Mouse (Mus musculus) cerebellum, adult 2 months (tissue): Measurements from ENCODE around the gene Cask. TPM values are rescaled to one million over a fixed set of nuclear protein-coding genes. Genes with fewer than 3 reads are reported as not detected.

Source experiments
- DNase-seq, 2 experiments: peaks; one replicate each; pipeline ENCODE4 v3.0.0; 2021
- H3K27ac ChIP-seq: fragments of 200-500 bp; 2 replicates; pipeline ENCODE4 v1.5.1; 2012; ENCODE audit warnings: low read length, control low read depth, inconsistent platforms; ENCODE audit not compliant: insufficient read depth
- H3K27me3 ChIP-seq: fragments of 200-500 bp; 2 replicates; pipeline ENCODE4 v1.6.1; 2012; ENCODE audit warnings: inconsistent platforms, mild to moderate bottlenecking, low read length, moderate library complexity; ENCODE audit not compliant: control insufficient read depth, insufficient read depth
- H3K4me1 ChIP-seq: fragments of 200-500 bp; 2 replicates; pipeline ENCODE4 v1.6.1; 2011; ENCODE audit warnings: low read length; ENCODE audit not compliant: control insufficient read depth, insufficient read depth
- H3K4me3 ChIP-seq: fragments of 200-500 bp; replicated peaks from 2 replicates; pipeline ENCODE3; 2011; ENCODE audit warnings: mild to moderate bottlenecking, low read depth, low read length, control low read depth; ENCODE audit not compliant: insufficient read depth
- CTCF ChIP-seq: fragments of 200-500 bp; IDR thresholded peaks from 2 replicates; pipeline ENCODE4 v1.5.1; 2011; ENCODE audit warnings: low read depth, mild to moderate bottlenecking, control low read depth, low read length, moderate library complexity, borderline replicate concordance; ENCODE audit not compliant: insufficient read depth
- POLR2A ChIP-seq: fragments of 200-500 bp; IDR thresholded peaks from 2 replicates; pipeline ENCODE4 v1.6.1; 2011; ENCODE audit warnings: low read length, control low read depth, borderline replicate concordance; ENCODE audit not compliant: insufficient read depth
- WGBS: fragments of 180-500 bp; shearing (Covaris S2); methylation state at CpG from one replicate; pipeline ENCODE4 v1.1.7; 2018; 5-methylcytosine and 5-hydroxymethylcytosine counted together
- polyA plus RNA-seq: library from polyadenylated mRNA; depleted of rRNA; stranded (reverse); fragments of >200 nt; gene quantifications from 2 replicates; pipeline ENCODE4 v1.2.3, GENCODE M21; 2012; rRNA removed

Cask gene
- polyA plus RNA-seq, 1 experiment: 24.5 TPM

DNA sequence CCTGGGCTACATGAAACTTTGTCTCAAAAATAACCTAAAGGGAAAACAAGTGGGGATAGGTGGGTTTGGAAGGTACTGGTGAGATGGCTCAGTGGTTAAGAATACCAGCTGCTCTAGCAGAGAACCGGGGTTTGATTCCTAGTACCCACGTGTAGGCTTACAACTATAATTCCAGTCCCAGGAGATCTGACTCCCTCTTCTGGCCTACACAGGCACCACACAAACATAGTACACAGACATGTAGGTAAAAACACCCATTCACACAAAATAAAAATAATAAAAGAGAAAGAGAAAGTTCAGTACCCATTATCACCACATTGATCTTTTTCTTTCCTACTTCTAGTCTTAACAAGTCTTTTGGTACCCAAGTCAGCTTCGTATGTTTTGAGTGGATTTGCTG, 379.2 kb downstream of the Cask start:
- Histone ChIP-seq H3K4me3 (no peak overlapping the region), H3K27ac (no peak overlapping the region), H3K27me3 (no peaks in the 10 kb centered on the region), H3K4me1 (peaks cover 26% of the 10 kb centered on the region; the same call in 1 of the 2 replicates)
- TF ChIP-seq CTCF: no peak
- no peak for TF ChIP-seq POLR2A
- DNase-seq: no peak
- WGBS: 84% methylated on average over 3 of the region's 3 CpGs

GRCm38 (mm10) chrX:13469160-13470116, 381.7 kb downstream of the Cask start:
- peak overlapping the region; percentile 70 for H3K4me3 ChIP-seq
- WGBS: 13% methylated on average over 9 of the region's 9 CpGs
- TF ChIP-seq POLR2A (no peak), CTCF (no peak)
- no peaks in the 10 kb centered on the region for H3K27me3 ChIP-seq
- H3K27ac ChIP-seq: peak overlapping the region; percentile 99
- DNase-seq: peak; percentile 70 to 86
- H3K4me1 ChIP-seq: peaks cover 29% of the 10 kb centered on the region

GRCm38 (mm10) chrX:13467121-13467571, 384.0 kb downstream of the Cask start:
- H3K4me3 ChIP-seq: no peak overlapping the region
- TF ChIP-seq POLR2A (no peak), CTCF (no peak)
- peak; percentile 56 to 68 for DNase-seq
- 19% methylated on average over 6 of the region's 6 CpGs for WGBS
- H3K4me1 ChIP-seq: peaks cover 29% of the 10 kb centered on the region
- no peaks in the 10 kb centered on the region for H3K27me3 ChIP-seq
- H3K27ac ChIP-seq: peak overlapping the region; percentile 89

Other genes starting within 250 kb of the Cask start
- 2.7 and 3.1 TPM in 2 replicates for gene Gpr34, start 219.3 kb downstream of the Cask start, polyA plus RNA-seq
- not detected in 2 replicates for gene Gpr82, start 190.0 kb downstream of the Cask start, polyA plus RNA-seq